Mouse (Mus musculus): ENCODE measurements at regions not wholly inside any gene's neighbourhood (a gene's known extent, or its start where the extent isn't known, plus 50 kb on each side); places are given as distances from the start of the nearest gene placed in this dataset.

GRCm38 (mm10) chr2:48538668-48539341, 275.1 kb upstream of the Acvr2a start:
- DNase-seq (ENCODE audit: low spot score), result no peak

- no peak for DNase-seq (ENCODE audit: low spot score)
These were observed 274.3 kb upstream of the Acvr2a start for GRCm38 (mm10) chr2:48539465-48540055.

- DNase-seq (ENCODE audit: low spot score), result no peak
These were observed 269.5 kb upstream of the Acvr2a start for GRCm38 (mm10) chr2:48544377-48544776.

- DNase-seq (ENCODE audit: low spot score), result no peak
These were observed 268.8 kb upstream of the Acvr2a start for GRCm38 (mm10) chr2:48545072-48545471.

- DNase-seq (ENCODE audit: low spot score), result no peak
These were observed 268.2 kb upstream of the Acvr2a start for GRCm38 (mm10) chr2:48545679-48546078.

GRCm38 (mm10) chr2:48546194-48546593, 267.7 kb upstream of the Acvr2a start:
- no peak for DNase-seq (ENCODE audit: low spot score)

GRCm38 (mm10) chr2:48556600-48556999, 257.3 kb upstream of the Acvr2a start:
- DNase-seq (ENCODE audit: low spot score), result no peak

- DNase-seq (ENCODE audit: low spot score), result no peak
These were observed 256.8 kb upstream of the Acvr2a start for GRCm38 (mm10) chr2:48557123-48557522.

- no peak for DNase-seq (ENCODE audit: low spot score)
These were observed 255.3 kb upstream of the Acvr2a start for GRCm38 (mm10) chr2:48558641-48559040.

GRCm38 (mm10) chr2:48563636-48564035, 250.3 kb upstream of the Acvr2a start:
- no peak for DNase-seq (ENCODE audit: low spot score)

GRCm38 (mm10) chr2:48564170-48564569, 249.7 kb upstream of the Acvr2a start:
- no peak for DNase-seq (ENCODE audit: low spot score)

- DNase-seq (ENCODE audit: low spot score), result no peak
These were observed 246.0 kb upstream of the Acvr2a start for GRCm38 (mm10) chr2:48567871-48568270.

GRCm38 (mm10) chr2:48586162-48586830, 227.6 kb upstream of the Acvr2a start:
- no peak for DNase-seq (ENCODE audit: low spot score)

GRCm38 (mm10) chr2:48586831-48587169, 227.1 kb upstream of the Acvr2a start:
- no peak for DNase-seq (ENCODE audit: low spot score)

GRCm38 (mm10) chr2:48589709-48590108, 224.2 kb upstream of the Acvr2a start:
- no peak for DNase-seq (ENCODE audit: low spot score)

GRCm38 (mm10) chr2:48597793-48598583, 215.9 kb upstream of the Acvr2a start:
- no peak for DNase-seq (ENCODE audit: low spot score)

- DNase-seq (ENCODE audit: low spot score), result no peak
These were observed 214.5 kb upstream of the Acvr2a start for GRCm38 (mm10) chr2:48599367-48599766.

- DNase-seq (ENCODE audit: low spot score), result no peak
These were observed 212.1 kb upstream of the Acvr2a start for GRCm38 (mm10) chr2:48601855-48602254.

- no peak for DNase-seq (ENCODE audit: low spot score)
These were observed 204.4 kb upstream of the Acvr2a start for GRCm38 (mm10) chr2:48609466-48609865.

- no peak for DNase-seq (ENCODE audit: low spot score)
These were observed 201.7 kb upstream of the Acvr2a start for GRCm38 (mm10) chr2:48612251-48612650.

- DNase-seq (ENCODE audit: low spot score), result no peak
These were observed 196.7 kb upstream of the Acvr2a start for GRCm38 (mm10) chr2:48617141-48617699.

GRCm38 (mm10) chr2:48619042-48619441, 194.9 kb upstream of the Acvr2a start:
- DNase-seq (ENCODE audit: low spot score), result no peak

All from ovary, postnatal 14 days (tissue).